Mouse (Mus musculus) neural tube, embryonic 12.5 days (tissue): ENCODE results near the gene Cadm3. TPM values are rescaled to one million over a fixed set of nuclear protein-coding genes. Genes with fewer than 3 reads are reported as not detected.
"Not testable (repeated sequence)": the region's sequence is repeated elsewhere in the genome, so short reads cannot be mapped to it uniquely, and the experiment has no call there.

Source experiments
- ATAC-seq: fragments of 200-750 bp; cut with Nextera tagmentation; 2 replicates; pipeline ENCODE4 v1.8.0; 2017; ENCODE audit warnings: low read depth, mild to moderate bottlenecking, moderate TSS enrichment, moderate library complexity; ENCODE audit not compliant: low FRiP score
- H3K27ac ChIP-seq: fragments of 300-500 bp; sonication (generic); 2 replicates; pipeline ENCODE4 v1.5.1; 2016
- H3K27me3 ChIP-seq: fragments of 300-500 bp; sonication (generic); replicated peaks from 2 replicates; pipeline ENCODE4 v1.6.1; 2016; ENCODE audit warnings: mild to moderate bottlenecking
- H3K36me3 ChIP-seq: fragments of 300-500 bp; sonication (generic); 2 replicates; pipeline ENCODE4 v1.6.1; 2016; ENCODE audit warnings: mild to moderate bottlenecking
- H3K4me1 ChIP-seq: fragments of 300-500 bp; sonication (generic); 2 replicates; pipeline ENCODE4 v1.6.1; 2016
- H3K4me2 ChIP-seq: fragments of 300-500 bp; sonication (generic); replicated peaks from 2 replicates; pipeline ENCODE4 v1.6.1; 2016; ENCODE audit warnings: mild to moderate bottlenecking
- H3K4me3 ChIP-seq: fragments of 300-500 bp; sonication (generic); 2 replicates; pipeline ENCODE4 v1.5.1; 2016
- H3K9ac ChIP-seq: fragments of 300-500 bp; sonication (generic); 2 replicates; pipeline ENCODE4 v1.6.1; 2016; ENCODE audit warnings: mild to moderate bottlenecking
- H3K9me3 ChIP-seq: fragments of 300-500 bp; sonication (generic); 2 replicates; pipeline ENCODE4 v1.6.1; 2016; ENCODE audit warnings: mild to moderate bottlenecking
- WGBS: fragments of 180-500 bp; shearing (Covaris S2); methylation state at CpG from one replicate; pipeline ENCODE4 v1.1.7; 2016; 5-methylcytosine and 5-hydroxymethylcytosine counted together
- polyA plus RNA-seq: library from polyadenylated mRNA; unstranded; fragments of >200 nt; fragmentation: Nextera tagmentation; extraction: Ambion mirVana; gene quantifications from 2 replicates; pipeline ENCODE4 v1.2.1, GENCODE M21; 2016

Cadm3 gene
- polyA plus RNA-seq, 1 experiment from 2014 or later, result 36.0 TPM

DNA sequence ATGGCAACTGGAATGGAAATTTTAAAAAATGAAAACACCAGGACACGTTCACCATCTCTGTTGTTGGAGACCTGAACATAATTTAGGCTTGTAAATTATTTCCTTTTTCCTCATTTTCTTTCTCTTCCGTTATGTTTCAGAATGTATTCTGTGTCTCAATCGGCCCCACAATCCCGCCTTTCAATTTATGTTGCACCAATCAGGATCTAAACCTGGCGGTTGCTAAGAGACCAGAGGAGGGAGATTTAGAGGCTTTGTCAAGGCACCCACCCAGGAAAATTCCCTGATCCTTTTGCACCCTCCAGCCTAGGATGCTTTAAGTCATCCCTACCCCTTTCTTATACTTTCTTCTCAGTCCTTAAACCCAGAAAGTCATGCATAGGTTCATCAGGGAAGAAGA, 37.8 kb downstream of the Cadm3 start:
- Histone ChIP-seq H3K27me3 (no peaks in the 10 kb centered on the region), H3K4me2 (no peak overlapping the region), H3K9ac (no peak overlapping the region), H3K27ac (no peak overlapping the region), H3K4me3 (no peak overlapping the region), H3K9me3 (no peaks in the 10 kb centered on the region), H3K36me3 (no peaks in the 10 kb centered on the region), H3K4me1 (no peaks in the 10 kb centered on the region; the same call in 1 of the 2 replicates)
- WGBS, result 79% methylated on average over 5 of the region's 5 CpGs
- no peak for ATAC-seq

DNA sequence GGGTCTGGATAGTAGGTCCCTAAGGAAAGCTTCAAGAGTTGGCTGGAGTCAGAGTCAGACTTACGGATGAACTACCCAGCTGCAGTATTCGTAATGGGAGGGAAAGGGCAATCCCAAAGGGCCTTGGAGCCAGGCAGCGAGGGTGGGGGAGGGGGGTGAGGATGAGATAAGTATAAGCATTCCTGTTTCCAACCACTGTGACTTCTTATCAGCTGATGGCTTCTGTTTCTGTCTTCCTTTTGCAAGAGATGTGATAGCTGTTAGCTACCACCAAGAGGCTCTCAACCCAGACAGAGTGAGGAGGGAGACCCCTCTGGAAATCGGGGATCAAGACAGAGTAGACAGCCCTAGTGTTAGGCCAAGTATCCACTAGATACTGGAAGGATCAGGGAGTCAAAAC, 38.3 kb downstream of the Cadm3 start:
- no peaks in the 10 kb centered on the region for H3K36me3 ChIP-seq
- H3K27ac ChIP-seq, result no peak overlapping the region
- no peaks in the 10 kb centered on the region; the same call in 1 of the 2 replicates for H3K4me1 ChIP-seq
- no peak overlapping the region for H3K4me3 ChIP-seq
- WGBS, result 51% methylated on average over 4 of the region's 4 CpGs
- H3K9me3 ChIP-seq, result no peaks in the 10 kb centered on the region
- no peak overlapping the region for H3K4me2 ChIP-seq
- no peaks in the 10 kb centered on the region for H3K27me3 ChIP-seq
- peak; percentile 26; the same call in 1 of the 2 replicates for ATAC-seq
- no peak overlapping the region for H3K9ac ChIP-seq

DNA sequence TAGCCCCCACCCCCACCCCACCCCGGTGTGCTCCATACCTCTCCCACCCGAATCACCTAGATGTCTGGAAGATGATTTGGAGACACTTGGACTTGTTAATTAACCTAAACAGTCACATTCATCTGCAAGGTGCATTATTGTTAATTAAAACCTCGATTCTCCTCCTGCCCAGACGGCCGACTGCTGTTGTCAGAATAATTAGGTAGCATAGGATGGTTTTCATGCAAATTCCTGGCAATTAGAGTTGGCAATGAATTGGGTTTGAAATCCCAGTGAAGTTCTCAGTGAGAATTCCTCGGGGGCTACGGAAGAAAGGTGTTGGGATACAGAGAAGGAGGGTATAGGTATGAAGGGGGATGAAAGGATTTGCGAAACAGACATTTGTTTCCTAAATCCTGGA, 39.0 kb downstream of the Cadm3 start:
- Histone ChIP-seq H3K27ac (no peak overlapping the region), H3K9ac (no peak overlapping the region), H3K27me3 (no peaks in the 10 kb centered on the region), H3K4me3 (no peak overlapping the region), H3K36me3 (no peaks in the 10 kb centered on the region), H3K4me2 (no peak overlapping the region), H3K4me1 (no peaks in the 10 kb centered on the region; the same call in 1 of the 2 replicates), H3K9me3 (no peaks in the 10 kb centered on the region)
- 57% methylated on average over 8 of the region's 8 CpGs for WGBS
- ATAC-seq, result no peak

DNA sequence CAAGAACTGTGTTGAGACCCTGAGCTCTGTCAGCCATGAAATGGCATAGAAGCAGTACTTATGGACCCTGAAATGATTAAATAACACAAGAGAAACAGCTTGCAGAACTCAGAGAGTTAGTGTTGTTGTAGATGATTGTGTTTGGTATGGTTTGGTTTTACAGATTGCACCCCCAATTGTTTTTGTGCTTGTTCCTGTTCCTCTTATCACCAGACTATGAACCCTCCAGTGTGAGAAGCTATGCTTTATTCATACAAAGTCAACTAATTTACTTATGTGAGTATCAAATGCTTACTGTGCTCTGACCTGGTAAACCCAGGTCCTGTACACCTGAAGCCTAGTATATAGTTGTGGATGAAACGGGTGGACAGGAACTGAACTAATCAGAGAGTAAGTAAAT, 40.9 kb downstream of the Cadm3 start:
- peaks cover 5% of the 10 kb centered on the region for H3K4me1 ChIP-seq
- no peak overlapping the region for H3K4me2 ChIP-seq
- no peak for ATAC-seq
- no peak overlapping the region for H3K27ac ChIP-seq
- H3K9ac ChIP-seq, result no peak overlapping the region
- no peak overlapping the region for H3K4me3 ChIP-seq
- no peaks in the 10 kb centered on the region for H3K27me3 ChIP-seq
- no peaks in the 10 kb centered on the region for H3K9me3 ChIP-seq
- H3K36me3 ChIP-seq, result no peaks in the 10 kb centered on the region
- 64% methylated on average over 1 of the region's 1 CpGs for WGBS

DNA sequence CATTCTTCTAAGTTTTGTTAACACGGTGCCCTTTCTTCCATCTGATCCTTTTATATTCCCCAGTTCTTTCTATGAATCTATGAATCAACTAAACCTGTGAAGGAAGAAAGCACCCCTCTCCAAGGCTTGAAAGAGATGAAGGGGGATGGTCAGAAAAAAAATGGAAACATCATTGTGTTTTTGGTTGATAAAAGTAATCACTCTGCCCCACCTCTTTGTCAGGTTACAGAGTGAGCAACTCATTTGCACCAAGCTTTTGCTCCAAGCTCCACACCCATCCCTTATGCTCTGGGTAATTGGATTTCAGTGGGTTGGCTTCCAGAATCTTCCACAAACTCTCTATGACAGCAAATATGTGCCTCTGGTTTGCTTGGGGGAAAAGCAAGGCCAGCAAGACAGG, 42.1 kb downstream of the Cadm3 start:
- no peak overlapping the region for H3K4me3 ChIP-seq
- WGBS, result 83% methylated on average over 1 of the region's 1 CpGs
- H3K27me3 ChIP-seq, result no peaks in the 10 kb centered on the region
- H3K9ac ChIP-seq, result no peak overlapping the region
- no peak overlapping the region for H3K4me2 ChIP-seq
- no peaks in the 10 kb centered on the region for H3K36me3 ChIP-seq
- H3K27ac ChIP-seq, result no peak overlapping the region
- H3K9me3 ChIP-seq, result no peaks in the 10 kb centered on the region
- ATAC-seq, result no peak
- peaks cover 6% of the 10 kb centered on the region for H3K4me1 ChIP-seq

- Histone ChIP-seq H3K9me3 (no peaks in the 10 kb centered on the region), H3K4me2 (no peak overlapping the region), H3K27ac (no peak overlapping the region), H3K36me3 (no peaks in the 10 kb centered on the region), H3K27me3 (no peaks in the 10 kb centered on the region), H3K4me1 (peaks cover 6% of the 10 kb centered on the region), H3K9ac (no peak overlapping the region), H3K4me3 (no peak overlapping the region)
- WGBS, result 70% methylated on average over 4 of the region's 4 CpGs
- ATAC-seq, result no peak
These were observed 42.5 kb downstream of the Cadm3 start for GRCm38 (mm10) chr1:173324961-173325360.

GRCm38 (mm10) chr1:173323839-173324585, 43.5 kb downstream of the Cadm3 start:
- H3K9me3 ChIP-seq, result no peaks in the 10 kb centered on the region
- 39% methylated on average over 5 of the region's 5 CpGs for WGBS
- no peak overlapping the region for H3K27ac ChIP-seq
- peaks cover 6% of the 10 kb centered on the region; the same call in 1 of the 2 replicates for H3K4me1 ChIP-seq
- no peaks in the 10 kb centered on the region for H3K36me3 ChIP-seq
- no peak overlapping the region for H3K4me2 ChIP-seq
- H3K4me3 ChIP-seq, result no peak overlapping the region
- no peaks in the 10 kb centered on the region for H3K27me3 ChIP-seq
- ATAC-seq, result no peak
- no peak overlapping the region for H3K9ac ChIP-seq

GRCm38 (mm10) chr1:173322249-173322627, 45.3 kb downstream of the Cadm3 start:
- no peak for ATAC-seq
- Histone ChIP-seq H3K9ac (no peak overlapping the region), H3K9me3 (no peaks in the 10 kb centered on the region), H3K4me1 (peaks cover 6% of the 10 kb centered on the region; the same call in 1 of the 2 replicates), H3K27ac (no peak overlapping the region), H3K36me3 (no peaks in the 10 kb centered on the region), H3K27me3 (no peaks in the 10 kb centered on the region), H3K4me2 (no peak overlapping the region), H3K4me3 (no peak overlapping the region)
- WGBS, result 67% methylated on average over 6 of the region's 6 CpGs

DNA sequence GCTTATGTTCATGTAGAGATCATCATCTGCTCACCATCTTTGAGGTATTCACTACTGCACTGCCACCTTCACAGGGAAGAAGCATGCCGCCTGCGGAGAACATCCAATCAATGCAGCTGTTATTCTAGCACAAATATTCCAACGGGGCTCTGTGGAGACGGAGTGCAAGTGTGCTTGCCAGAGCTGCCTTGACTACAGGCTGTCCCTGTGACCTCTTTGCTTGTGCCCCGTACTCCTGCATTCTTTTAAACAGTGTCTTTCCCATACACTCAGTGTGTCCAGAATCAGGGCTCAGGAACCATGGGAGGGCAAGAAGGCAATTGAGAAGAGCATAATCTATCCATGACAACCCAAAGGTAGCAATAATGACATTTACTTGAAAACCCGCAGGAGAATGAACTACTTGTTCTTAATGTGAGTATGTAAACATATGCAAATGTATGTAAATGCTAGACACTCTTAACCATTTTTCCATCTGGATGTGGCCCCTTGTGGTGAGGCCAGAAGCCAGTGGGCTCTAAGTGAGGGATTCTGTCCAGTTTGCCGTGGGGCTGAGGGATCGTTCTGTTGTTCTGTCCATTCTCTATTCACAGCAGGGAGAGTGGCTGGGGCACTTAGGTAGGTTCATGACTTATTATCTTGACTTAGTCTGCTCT, 45.8 kb downstream of the Cadm3 start:
- Histone ChIP-seq H3K4me2 (no peak overlapping the region), H3K4me3 (no peak overlapping the region), H3K9ac (no peak overlapping the region), H3K9me3 (no peaks in the 10 kb centered on the region), H3K27ac (no peak overlapping the region), H3K36me3 (no peaks in the 10 kb centered on the region), H3K4me1 (peaks cover 6% of the 10 kb centered on the region; the same call in 1 of the 2 replicates), H3K27me3 (no peaks in the 10 kb centered on the region)
- WGBS, result 42% methylated on average over 8 of the region's 8 CpGs
- ATAC-seq, result peak; percentile 59; the same call in 1 of the 2 replicates

- no peaks in the 10 kb centered on the region for H3K27me3 ChIP-seq
These were observed 49.5 kb downstream of the Cadm3 start for GRCm38 (mm10) chr1:173317925-173318477.

GRCm38 (mm10) chr1:173315725-173316124, 51.8 kb downstream of the Cadm3 start:
- ATAC-seq, result no peak

More at GRCm38 (mm10) chr1:173317925-173318477, 49.5 kb downstream of the Cadm3 start:
- ATAC-seq, result no peak
- no peak overlapping the region for H3K9ac ChIP-seq
- no peaks in the 10 kb centered on the region for H3K9me3 ChIP-seq
- H3K27ac ChIP-seq, result no peak overlapping the region
- H3K4me3 ChIP-seq, result no peak overlapping the region
- H3K36me3 ChIP-seq, result no peaks in the 10 kb centered on the region
- WGBS, result 92% methylated on average over 2 of the region's 2 CpGs
- H3K4me2 ChIP-seq, result no peak overlapping the region
- H3K4me1 ChIP-seq, result peaks cover 6% of the 10 kb centered on the region; the same call in 1 of the 2 replicates

GRCm38 (mm10) chr1:173313535-173314050, 53.9 kb downstream of the Cadm3 start:
- H3K9ac ChIP-seq, H3K27me3 ChIP-seq, H3K4me1 ChIP-seq, H3K9me3 ChIP-seq, H3K36me3 ChIP-seq, ATAC-seq, H3K4me3 ChIP-seq, H3K4me2 ChIP-seq, H3K27ac ChIP-seq: not testable (repeated sequence)
- WGBS, result 90% methylated on average over 7 of the region's 7 CpGs

More at GRCm38 (mm10) chr1:173315725-173316124, 51.8 kb downstream of the Cadm3 start:
- Histone ChIP-seq H3K4me3 (no peak overlapping the region), H3K4me2 (no peak overlapping the region), H3K4me1 (no peaks in the 10 kb centered on the region), H3K36me3 (no peaks in the 10 kb centered on the region), H3K9ac (no peak overlapping the region), H3K27me3 (no peaks in the 10 kb centered on the region), H3K9me3 (no peaks in the 10 kb centered on the region), H3K27ac (no peak overlapping the region)
- WGBS, result 96% methylated on average over 3 of the region's 3 CpGs
